Mouse (Mus musculus) frontal cortex, postnatal 36 days (tissue): ENCODE data around the gene Vangl1.

ENCODE experiments used
- DNase-seq, 2 experiments: peaks; one replicate each; pipeline ENCODE4 v3.0.0; 2022; ENCODE audit warnings: low spot score in 2 of 2

Gene Vangl1

GRCm38 (mm10) chr3:102198446-102198845, 6.0 kb downstream of the Vangl1 start:
- no peak for DNase-seq

GRCm38 (mm10) chr3:102197746-102198145, 6.7 kb downstream of the Vangl1 start:
- DNase-seq, result no peak

GRCm38 (mm10) chr3:102197152-102197551, 7.3 kb downstream of the Vangl1 start:
- no peak for DNase-seq

- no peak for DNase-seq
These were observed 8.3 kb downstream of the Vangl1 start for GRCm38 (mm10) chr3:102196166-102196565.

GRCm38 (mm10) chr3:102195762-102196161, 8.7 kb downstream of the Vangl1 start:
- no peak for DNase-seq

GRCm38 (mm10) chr3:102194291-102195051, 10.0 kb downstream of the Vangl1 start:
- no peak for DNase-seq

GRCm38 (mm10) chr3:102193488-102194290, 10.8 kb downstream of the Vangl1 start:
- DNase-seq, result no peak

- DNase-seq, result no peak
These were observed 11.9 kb downstream of the Vangl1 start for GRCm38 (mm10) chr3:102192621-102193020.

GRCm38 (mm10) chr3:102191575-102191974, 12.9 kb downstream of the Vangl1 start:
- DNase-seq, result no peak

GRCm38 (mm10) chr3:102190642-102191041, 13.9 kb downstream of the Vangl1 start:
- DNase-seq, result no peak

- no peak for DNase-seq
These were observed 14.5 kb downstream of the Vangl1 start for GRCm38 (mm10) chr3:102190015-102190414.

GRCm38 (mm10) chr3:102188972-102189371, 15.5 kb downstream of the Vangl1 start:
- no peak for DNase-seq

GRCm38 (mm10) chr3:102187401-102187800, 17.1 kb downstream of the Vangl1 start:
- DNase-seq, result no peak

GRCm38 (mm10) chr3:102184721-102185120, 19.8 kb downstream of the Vangl1 start:
- no peak for DNase-seq

GRCm38 (mm10) chr3:102182601-102183000, 21.9 kb downstream of the Vangl1 start:
- DNase-seq, result no peak

- DNase-seq, result no peak
These were observed 23.3 kb downstream of the Vangl1 start for GRCm38 (mm10) chr3:102181191-102181590.

- no peak for DNase-seq
These were observed 23.7 kb downstream of the Vangl1 start for GRCm38 (mm10) chr3:102180746-102181145.

GRCm38 (mm10) chr3:102179869-102180268, 24.6 kb downstream of the Vangl1 start:
- DNase-seq, result no peak

GRCm38 (mm10) chr3:102177837-102178615, 26.5 kb downstream of the Vangl1 start:
- no peak for DNase-seq

GRCm38 (mm10) chr3:102176116-102176515, 28.4 kb downstream of the Vangl1 start:
- no peak for DNase-seq

GRCm38 (mm10) chr3:102175701-102176100, 28.8 kb downstream of the Vangl1 start:
- no peak for DNase-seq
